Mouse (Mus musculus) T-cell, adult 66 days (primary cell): ENCODE results near the gene Vmn1r40. TPM values are rescaled to one million over a fixed set of nuclear protein-coding genes. Genes with fewer than 3 reads are reported as not detected.

ENCODE experiments used
- total RNA-seq, 2 experiments: library from RNA; stranded (reverse); gene quantifications; 3 replicates in 1 of 2; 4 replicates in 1 of 2; pipeline ENCODE4 v1.2.4; 2023

Vmn1r40 gene
- not detected for total RNA-seq

DNA sequence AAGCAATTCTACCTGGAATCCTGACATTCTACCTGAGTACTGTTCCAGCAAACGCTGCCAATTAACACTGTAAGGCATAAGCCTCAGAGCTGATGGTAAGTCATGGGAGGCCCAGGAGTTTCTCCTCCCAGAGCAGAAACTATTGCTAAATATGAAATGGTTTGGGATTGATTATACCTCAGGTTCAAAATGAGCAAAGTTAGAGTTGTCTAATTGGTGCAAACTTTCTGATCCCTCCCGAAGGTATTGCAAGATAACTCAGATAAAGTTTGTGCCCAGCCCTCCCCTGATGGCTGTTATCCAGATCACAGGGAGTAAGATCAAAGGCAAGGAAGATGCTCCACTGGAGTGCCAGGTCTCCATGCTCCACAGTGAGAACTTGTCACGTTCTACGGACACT lies at the start of gene Vmn1r40:
Gene Vmn1r40, plus strand, starts transcription at position 301 of the 400 bp plus-strand sequence.

DNA sequence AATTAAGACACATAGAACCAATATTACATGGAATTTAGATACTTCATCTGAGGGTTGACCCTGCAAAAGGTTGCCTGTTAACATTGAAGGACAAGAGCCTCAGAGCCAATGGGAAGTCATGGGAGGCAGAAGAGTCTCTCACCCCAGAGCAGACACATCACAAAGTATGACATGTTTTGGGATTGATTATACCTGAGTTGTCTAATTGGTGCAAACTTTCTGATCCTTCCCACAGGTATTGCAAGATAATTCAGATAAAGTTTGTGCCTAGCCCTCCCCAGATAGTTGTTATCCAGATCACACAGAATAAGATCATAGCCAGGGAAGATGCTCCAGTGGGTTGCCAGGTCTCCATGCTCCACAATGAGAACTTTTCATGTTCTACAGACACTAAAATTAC lies 33.1 kb downstream of the Vmn1r40 start, which contains the start of gene Vmn1r41:
Gene Vmn1r41, plus strand, starts transcription at position 301 of the 400 bp plus-strand sequence.

Other genes with a start within 250 kb of the Vmn1r40 start
- 1 to 10 TPM; 2.7 to 4.9 TPM for gene Chchd6, start 111.9 kb upstream of the Vmn1r40 start, total RNA-seq
- 1 to 10 TPM; 3.5 to 3.6 TPM for gene Txnrd3, start 63.6 kb upstream of the Vmn1r40 start, total RNA-seq
- gene Vmn1r41, start 33.2 kb downstream of the Vmn1r40 start, total RNA-seq, result not detected
- gene Vmn1r42, start 168.9 kb downstream of the Vmn1r40 start, total RNA-seq, result not detected
- gene Vmn1r43, start 168.9 kb downstream of the Vmn1r40 start, total RNA-seq, result not detected
- not detected for gene Vmn1r44, start 176.1 kb downstream of the Vmn1r40 start, total RNA-seq
- gene Vmn1r45, start 233.1 kb downstream of the Vmn1r40 start, total RNA-seq, result not detected